Mouse (Mus musculus) adrenal gland, postnatal 25 days (tissue): ENCODE data around the gene Relt. TPM values are rescaled to one million over a fixed set of nuclear protein-coding genes. Genes with fewer than 3 reads are reported as not detected.

Source experiments
- DNase-seq: peaks from one replicate; pipeline ENCODE4 v3.0.0; 2021; ENCODE audit warnings: mixed read lengths
- total RNA-seq: library from RNA; stranded (reverse); gene quantifications from 2 replicates; pipeline ENCODE4 v1.2.3, GENCODE M21; 2021

Relt gene
- total RNA-seq, 1 experiment from 2014 or later, result 1.3 TPM

DNA sequence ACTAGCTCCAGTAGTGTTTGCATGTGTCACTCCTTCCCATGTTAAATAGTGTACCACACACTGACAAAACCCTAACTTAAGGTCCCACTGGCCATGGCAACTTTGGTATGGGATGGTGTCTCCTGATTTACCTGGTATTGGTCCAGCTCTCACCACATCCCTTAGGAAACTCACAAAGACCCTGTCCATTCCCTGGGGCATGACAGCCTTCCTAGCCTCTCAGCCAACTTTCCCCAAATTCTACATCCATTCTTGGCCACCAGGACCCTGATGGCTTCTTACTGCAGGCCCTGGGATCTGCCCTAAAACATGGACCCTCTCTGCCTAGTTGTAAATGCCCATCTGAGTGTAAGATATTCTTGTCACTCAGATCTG lies 18.2 kb downstream of the Relt start:
- DNase-seq, result no peak

DNA sequence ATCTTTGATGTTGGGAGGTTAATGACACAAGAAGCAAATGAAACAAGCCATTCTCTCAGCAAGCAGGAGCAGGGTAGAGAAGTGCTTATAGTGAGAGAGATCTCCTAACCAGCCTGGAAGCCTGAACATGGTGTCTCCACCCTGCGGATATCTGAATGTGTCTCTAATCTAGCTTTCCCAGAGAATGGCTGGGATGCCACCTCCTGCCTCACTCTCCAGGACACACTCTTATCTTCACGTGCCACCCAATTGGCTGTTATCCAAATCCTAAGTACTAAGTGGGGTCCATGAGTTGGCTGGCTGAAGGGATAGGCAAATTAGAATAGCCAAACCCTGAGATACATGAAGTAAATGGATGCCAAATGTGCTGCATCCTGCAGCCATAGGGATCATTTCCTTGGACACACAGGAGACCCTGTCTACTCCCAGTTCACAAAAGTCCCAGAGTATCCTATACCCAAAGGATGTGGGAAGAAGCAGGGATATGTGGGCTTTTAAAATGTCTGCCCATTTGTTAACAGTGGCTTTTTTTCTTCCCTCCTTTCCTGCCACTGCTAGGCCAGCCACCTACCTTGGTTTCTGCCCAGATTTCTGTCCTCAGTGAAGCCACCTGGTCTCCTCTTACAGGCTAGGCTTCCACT lies 18.7 kb downstream of the Relt start:
- no peak for DNase-seq

DNA sequence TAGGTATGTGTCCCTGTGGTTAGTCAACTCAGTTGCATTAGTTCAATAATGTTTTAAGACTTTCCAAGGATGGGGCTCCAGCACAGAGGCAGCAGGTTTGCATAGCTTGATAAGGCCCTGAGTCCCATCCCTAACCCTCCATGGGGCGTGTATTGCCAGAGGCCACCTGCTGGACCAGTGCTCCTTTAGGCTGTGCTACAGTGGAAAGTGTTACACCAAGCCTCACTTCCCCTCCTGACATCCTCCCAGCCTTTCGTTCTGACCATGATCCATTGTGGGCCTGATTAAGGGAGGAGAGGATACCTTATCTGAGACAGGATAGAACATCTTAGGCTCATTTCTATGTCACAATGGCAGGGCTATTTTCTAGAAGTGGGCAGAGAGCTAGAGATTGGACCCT lies 19.4 kb downstream of the Relt start:
- DNase-seq, result no peak

DNA sequence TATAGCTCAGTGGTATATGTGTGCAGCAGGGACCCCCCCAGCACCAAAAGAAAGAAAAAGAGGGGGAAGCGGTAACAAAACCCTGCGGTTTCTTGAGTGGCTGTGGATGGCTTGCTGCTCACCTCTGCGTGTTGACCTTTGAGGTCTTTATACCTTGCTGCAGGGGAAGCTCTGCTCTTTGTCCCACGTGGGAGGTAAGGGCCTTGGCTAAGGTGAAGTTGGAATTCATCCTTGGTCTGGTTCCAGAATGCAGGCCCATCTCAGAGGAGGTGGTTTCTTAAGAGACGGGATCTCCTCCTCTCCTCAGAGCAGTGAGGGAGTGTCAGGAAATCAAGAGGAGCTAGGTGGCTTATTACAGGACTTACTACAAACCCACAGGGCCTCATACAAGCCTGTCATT lies 21.1 kb downstream of the Relt start:
- DNase-seq, result no peak

DNA sequence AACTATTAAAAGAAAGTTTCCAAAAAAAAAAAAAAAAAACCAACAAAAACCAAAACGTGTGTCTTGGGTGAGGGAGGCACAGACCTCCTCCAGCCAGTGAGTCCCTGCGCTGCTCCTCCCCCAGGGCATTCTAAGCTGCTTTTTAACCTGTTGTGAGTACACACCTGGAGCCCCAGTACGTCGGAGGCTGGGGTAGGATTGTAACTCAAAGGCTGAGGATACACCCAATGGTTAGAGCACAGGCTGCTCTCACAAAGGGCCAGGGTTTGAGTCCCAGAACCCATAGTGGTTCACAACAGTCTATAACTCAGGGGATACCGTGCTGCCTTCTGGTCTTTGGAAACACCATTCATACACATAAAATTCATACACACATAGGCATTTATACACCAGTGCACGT lies 21.6 kb downstream of the Relt start:
- no peak for DNase-seq

DNA sequence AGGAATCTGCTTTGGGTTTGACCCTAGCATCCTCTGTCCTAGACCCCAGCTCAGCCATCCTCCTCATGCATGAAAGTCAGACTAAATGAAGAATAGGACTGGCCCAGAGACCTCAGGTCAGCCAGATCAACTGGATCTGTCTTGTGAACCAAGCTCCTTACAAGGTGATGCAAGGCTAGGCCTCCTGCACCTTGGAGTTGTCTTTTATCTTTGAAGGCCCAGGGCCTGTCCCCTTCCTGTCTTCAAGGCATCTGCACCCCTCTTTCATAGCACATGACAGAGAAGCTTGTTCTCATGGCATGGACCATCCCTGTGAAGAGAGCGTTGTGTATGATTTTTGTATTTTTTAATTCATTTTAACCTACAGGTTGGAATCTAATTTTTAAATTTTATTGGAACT lies 22.3 kb downstream of the Relt start:
- DNase-seq, result no peak

DNA sequence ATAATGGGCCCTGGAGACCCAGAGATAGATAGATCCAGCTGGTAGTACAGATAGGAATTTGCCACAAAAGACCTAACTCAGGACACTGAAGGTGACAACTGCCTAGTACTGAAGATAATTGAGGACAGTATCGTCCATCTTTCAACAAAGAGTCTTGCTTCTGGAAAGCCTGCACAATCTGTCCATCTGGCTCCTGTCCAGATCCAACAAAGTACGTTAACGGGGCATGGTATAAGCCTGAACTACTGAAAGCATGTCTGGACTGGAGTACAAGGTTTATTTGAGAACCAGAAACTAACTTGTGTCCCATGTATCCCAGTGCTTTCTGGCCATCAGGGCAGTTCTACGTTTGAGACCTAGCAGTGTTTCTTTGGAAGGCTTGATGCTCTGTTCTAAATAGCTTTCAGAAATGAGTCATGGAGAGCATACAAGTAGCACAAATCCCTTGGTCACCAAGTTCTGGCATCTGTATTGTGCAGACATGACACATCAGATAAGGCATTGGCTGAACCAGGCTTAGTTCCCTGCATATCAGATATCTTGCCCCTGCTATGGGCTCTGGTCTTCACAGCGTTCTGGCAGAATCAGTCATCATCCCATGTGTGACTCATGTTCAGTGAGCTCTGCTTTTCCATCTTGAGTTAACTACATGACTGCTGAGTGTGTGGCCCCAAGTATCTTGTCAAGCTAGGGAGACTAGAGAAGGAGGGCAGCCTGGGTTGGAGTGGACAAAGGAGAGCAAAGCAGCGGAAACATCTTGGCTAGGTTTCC lies 23.4 kb downstream of the Relt start:
- DNase-seq, result no peak

DNA sequence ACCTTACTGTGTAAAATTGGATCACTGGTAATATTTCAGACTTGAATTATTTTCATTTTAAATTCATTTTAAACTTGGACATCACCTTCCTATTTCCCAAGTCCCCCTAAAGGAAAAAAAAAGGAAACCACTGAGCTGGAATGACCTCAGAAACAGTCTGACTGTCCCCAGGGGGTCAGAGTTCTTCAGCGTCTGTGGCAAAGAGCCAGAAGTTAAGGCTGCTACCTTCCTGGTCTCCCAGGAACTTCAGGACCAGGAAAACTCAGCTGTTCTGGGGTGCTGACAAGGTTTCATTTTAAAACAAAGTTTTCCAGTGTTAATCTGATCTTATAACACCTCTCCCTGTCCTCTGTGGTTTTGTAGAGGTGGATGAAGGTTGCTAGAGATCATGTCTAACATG lies 25.5 kb downstream of the Relt start:
- no peak for DNase-seq

DNA sequence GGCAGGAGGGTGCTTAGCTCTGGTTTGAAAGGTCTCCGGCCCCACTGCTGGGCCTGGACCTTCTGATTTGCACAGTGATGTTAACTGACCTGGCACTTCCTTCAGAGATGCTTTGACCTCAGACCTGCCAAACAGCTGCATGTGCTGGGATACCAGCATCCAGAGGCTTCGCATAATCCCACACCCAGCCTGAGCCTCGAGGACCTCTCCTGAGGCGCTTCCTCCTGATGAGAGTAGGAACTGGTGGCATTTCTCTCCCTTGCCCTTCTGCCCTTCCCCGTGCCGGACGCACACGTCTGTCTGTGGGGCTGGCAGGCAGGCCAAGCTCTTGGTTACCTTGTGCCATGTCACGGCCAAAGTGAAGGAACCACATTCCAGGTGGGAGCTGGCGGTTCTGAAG lies 26.6 kb downstream of the Relt start:
- DNase-seq, result no peak

DNA sequence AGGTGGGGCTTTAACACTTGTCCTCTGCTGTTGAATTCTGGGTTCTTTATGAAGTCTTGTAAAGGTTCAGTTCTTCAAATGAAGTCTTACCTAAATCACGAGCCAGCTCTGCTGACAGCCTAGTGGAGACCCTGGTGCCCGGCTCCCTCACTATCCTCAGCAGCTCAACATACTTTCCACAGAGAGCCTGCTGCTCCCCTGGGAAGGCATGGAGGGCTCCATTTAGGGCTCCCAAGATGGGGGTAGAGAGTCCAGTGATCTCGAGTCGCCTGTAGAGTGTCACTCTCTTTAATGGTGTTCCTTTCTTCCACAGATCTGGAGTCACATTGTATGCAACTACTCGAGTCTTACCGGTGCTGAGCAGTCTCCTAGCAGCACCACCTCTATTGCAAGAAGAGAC lies 27.5 kb downstream of the Relt start:
- DNase-seq, result no peak

DNA sequence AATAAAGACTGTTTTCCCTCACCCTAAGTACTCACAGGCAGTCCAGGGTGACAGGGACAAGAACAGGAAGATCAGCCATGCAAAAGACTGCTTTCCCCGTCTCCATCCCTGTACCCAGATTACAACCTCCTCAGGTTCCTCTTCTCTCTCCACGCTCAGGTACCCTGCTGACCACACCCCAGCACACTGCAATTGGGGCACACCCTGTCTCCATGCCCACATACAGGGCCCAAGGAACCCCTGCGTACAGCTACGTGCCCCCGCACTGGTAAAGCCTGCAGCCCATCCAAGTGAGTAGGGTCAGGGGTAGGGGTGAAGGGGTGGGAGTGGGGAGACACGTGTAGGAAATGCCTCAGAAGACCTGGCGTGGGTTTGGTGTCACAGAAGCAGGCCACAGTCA lies 28.1 kb downstream of the Relt start:
- DNase-seq, result no peak

DNA sequence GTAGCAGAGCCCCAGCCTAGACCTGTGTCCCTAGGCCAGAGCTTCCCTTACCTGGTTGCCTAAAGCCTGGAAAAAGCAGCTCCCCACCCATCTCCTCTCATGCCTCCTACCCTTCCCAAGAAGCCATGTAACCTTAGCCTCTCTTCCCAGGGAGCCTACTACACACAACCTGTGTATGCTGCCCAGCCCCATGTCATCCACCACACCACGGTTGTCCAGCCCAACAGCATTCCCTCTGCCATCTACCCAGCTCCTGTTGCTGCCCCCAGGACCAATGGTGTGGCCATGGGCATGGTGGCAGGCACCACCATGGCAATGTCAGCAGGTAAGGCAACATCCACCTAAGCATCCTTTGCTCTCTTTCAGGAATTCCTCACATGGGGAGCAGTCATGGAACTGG lies 29.4 kb downstream of the Relt start:
- no peak for DNase-seq

DNA sequence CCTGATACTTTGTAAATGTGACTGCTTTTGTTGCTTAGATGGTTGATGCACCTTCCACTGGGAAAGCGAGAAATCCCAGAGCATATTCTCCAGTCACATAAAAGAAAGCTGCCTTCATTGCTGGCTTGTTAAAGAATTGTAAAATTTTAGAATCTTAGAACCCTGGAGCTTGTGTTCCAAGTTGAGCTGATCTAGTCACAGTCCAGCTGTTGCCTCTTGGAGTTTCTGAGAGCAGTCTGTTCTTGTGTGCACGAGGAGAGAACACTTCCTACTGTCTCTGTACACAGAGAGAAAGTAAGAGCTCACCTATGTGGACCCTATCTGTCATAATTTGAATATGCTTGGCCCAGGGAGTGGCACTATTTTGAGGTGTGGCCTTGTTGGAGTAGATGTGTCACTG lies 34.7 kb downstream of the Relt start:
- no peak for DNase-seq

DNA sequence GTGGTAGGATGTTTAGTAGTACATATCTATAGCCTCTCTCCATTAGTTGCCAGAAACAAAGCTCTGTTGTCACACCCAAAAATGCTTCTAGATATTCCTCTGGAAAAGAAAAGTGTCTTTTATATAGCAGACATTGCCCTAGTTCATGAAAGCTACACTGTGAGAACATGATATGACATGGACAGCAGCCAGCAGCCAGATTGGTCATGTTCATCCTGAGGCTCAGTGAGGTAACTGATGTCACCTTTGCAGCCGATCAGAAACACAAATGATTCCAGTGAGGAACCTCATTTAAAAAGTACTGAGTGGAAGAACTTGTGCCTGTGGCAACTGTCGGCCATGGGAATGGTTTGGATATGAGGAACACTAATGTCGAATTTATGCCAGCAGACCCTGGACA lies 38.6 kb downstream of the Relt start:
- DNase-seq, result no peak

DNA sequence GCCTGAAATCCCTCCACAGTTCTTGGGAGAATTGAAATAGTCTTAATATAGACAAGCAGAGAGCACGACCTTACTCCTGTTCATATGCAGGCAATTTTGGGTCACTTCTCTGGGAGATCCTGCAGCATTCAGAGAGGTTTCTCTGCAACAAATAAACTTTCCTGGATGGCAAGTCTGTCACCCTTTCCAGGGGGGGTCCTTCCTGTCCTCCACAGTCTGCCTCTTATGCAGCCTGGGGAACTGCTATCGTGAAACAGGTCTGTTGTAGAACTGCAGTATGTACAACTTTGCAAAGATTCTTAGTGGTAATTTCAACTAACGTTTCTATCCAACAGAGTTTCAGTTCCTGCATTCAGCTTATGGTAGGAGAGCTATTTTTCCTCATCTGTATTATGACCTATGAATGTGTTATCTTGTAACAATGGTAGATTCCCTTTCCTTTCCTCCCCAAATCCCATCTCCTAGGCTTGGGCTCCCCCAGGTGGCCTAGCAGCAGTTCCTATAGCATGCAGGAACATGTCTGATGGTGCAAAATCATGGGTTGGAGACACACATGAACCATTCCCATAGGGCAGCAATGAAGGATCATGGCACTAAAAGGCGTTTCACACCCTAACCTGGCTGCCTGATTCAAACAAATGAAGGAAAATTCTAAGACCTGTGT lies 44.7 kb downstream of the Relt start:
- peak; percentile 27 for DNase-seq

DNA sequence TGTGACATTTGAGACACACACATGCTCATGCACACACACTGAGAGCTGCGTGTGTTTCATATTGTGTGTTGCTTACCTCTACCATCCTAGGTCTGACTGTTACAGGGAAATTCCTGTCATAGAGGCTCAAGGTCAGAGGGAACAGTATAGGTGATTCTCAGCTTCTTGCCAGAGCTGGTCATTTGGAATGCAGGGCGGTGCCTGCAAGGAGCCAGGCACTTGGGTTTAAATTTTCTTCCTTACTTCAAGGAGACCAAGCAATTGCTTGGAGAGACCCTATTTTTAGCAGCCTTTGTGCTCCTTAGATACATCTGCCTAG lies 45.8 kb downstream of the Relt start:
- DNase-seq, result no peak

DNA sequence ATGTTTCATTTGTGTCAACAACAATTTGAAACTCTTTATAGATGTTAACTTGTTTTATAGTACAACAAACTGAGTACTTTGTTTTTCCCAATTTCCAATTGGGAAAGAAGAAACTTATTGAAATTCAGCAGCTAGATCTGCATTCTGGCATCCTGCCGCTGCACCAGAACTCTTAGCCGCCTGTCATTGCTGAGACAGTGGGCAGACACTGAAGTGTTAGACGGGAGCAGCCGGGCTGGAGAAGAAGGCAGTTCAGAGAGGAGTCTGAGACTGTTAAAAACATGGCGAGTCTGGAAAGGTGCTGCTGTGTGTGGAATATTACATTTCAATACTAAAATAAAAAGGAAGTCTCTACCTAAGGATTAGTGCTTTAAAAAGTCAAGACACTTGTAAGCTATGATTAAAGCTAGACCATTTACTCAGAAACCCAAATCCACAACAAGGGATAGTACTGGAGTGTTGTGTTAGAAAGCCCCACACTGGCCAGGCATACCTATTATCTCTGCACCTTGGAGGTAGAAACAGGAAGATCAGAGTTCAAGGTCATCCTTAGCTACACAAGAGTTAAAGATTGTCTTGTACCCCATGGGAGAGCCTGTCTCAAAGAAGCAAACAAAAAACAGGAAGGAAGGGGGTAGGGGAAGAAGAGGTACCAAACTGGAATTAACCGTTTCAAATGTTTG lies 46.3 kb downstream of the Relt start:
- no peak for DNase-seq

DNA sequence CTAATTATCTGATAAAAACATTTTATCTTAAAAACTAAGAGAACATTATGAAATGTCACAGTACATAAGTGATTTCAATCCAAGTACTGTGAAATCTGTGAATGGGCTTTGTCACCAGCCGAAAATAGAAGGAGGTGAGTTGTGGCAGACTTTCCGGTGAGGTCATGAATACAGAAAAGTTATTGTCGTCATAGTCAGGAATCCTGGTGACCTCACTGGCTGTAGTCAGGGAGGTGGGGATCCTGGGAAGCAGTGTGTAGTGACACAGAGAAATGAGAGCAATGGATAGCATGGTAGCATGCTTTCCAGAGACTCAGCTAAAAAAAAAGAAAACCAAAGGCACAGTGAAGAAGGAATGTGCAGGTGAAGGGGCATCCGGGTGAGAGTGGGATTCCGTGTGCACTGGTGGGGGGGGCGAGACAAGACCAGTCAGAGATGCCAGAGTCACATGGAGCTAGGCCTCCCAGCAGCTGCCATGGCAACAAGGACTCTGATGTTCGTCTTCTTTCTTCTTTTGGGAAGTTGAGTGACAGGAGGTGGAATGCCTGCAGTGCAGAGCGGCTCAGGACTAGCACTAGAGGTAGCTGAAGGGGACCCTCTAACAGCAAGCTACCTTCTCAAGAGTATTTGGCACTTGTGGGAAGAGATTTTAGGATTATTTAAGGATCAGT lies 47.2 kb downstream of the Relt start:
- no peak for DNase-seq

DNA sequence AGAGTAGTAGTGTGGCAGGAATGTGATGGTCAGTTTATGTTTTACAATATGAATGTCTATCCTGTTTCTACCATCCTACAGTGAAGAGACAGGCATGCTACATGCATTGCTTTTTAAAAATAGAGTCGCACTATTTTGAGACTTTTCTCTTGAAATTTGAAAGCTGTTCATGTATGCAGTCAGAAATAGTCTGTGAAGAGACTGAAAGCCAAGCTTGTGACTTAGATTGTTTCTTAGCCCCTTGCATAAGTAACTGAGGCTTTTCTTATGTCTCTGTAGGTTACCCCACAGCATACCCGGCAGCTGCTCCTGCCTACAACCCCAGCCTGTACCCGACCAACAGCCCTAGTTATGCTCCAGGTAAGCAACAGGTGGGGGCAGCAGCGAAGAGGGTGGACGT lies 50.6 kb downstream of the Relt start:
- no peak for DNase-seq

DNA sequence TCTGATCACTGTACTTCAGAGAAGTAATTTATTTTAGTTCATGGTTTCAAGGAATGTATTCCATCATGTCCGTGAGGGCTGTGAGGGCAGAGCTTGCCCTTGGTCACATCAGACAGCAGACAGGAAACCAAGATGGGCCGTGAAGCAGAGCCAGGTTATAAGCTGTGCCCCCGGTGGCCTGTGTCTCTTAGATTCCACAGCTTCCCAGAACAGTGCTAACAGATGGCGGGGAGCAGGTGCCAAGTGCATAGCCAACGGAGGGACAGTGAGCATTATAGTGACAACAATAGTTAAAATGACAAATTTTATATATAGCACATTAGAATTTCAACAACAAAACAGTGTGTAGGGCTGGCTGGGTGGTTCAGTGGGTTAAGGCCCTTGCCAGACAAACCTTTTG lies 51.3 kb downstream of the Relt start:
- no peak for DNase-seq

DNA sequence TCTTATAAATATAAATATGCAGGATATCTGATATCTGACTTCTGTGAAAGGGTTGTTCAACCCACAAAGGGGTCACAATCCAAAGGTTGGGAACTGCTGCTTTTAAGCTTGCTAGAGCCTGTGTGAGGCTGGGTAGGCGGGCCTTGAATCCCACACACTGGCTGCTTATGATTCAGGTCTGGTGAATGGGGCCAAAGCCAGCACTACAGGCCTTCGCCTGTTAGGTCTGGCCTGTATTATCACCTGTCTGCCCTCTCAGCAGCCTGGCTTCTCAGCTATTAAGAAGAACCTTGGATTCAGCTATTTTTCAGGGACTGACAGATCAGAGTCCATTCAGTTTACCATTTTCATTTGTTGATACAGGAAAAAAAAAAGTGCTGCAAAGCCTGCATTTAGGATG lies 57.9 kb downstream of the Relt start:
- no peak for DNase-seq

DNA sequence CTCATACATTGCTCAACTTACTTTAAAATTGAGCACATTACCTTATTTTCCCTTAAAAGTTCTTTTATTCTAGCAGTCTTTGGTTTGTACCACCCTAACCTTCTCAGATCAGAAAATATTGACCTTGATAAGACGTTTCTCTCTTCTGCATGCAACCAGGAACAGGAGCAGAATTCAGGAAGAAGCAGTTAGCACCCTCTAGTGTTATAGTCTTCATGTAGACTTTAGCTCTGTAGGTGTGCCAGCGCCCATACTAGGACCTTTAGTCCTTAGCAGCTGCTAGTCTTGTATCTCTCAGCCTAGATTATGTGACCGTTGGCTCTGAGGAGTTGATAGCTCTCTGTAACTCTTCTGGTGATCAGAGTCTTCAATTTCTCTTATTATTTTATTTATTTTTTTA lies 64.4 kb downstream of the Relt start:
- no peak for DNase-seq
